Mouse (Mus musculus) kidney, embryonic 16.5 days (tissue): ENCODE results near the gene Cnr1. TPM values are rescaled to one million over a fixed set of nuclear protein-coding genes. Genes with fewer than 3 reads are reported as not detected.

Source experiments
- ATAC-seq: fragments of 200-750 bp; cut with Nextera tagmentation; 2 replicates; pipeline ENCODE4 v1.8.0; 2017; ENCODE audit warnings: moderate TSS enrichment; ENCODE audit not compliant: low FRiP score, low TSS enrichment
- H3K27ac ChIP-seq: fragments of 300-500 bp; sonication (generic); 2 replicates; pipeline ENCODE4 v1.5.1; 2014; ENCODE audit warnings: low read length
- H3K27me3 ChIP-seq: fragments of 300-500 bp; sonication (generic); 2 replicates; pipeline ENCODE4 v1.6.1; 2014; ENCODE audit warnings: low read length, control low read depth, mixed read lengths; ENCODE audit not compliant: insufficient read depth
- H3K36me3 ChIP-seq: fragments of 300-500 bp; sonication (generic); 2 replicates; pipeline ENCODE4 v1.6.1; 2014; ENCODE audit warnings: low read length, control low read depth, mixed read lengths; ENCODE audit not compliant: insufficient read depth
- H3K4me1 ChIP-seq: fragments of 300-500 bp; sonication (generic); 2 replicates; pipeline ENCODE4 v1.6.1; 2014; ENCODE audit warnings: low read length, control low read depth, mixed read lengths; ENCODE audit not compliant: insufficient read depth
- H3K4me2 ChIP-seq: fragments of 300-500 bp; sonication (generic); replicated peaks from 2 replicates; pipeline ENCODE4 v1.6.1; 2014; ENCODE audit warnings: low read depth, low read length
- H3K4me3 ChIP-seq: fragments of 300-500 bp; sonication (generic); 2 replicates; pipeline ENCODE4 v1.5.1; 2014; ENCODE audit warnings: mild to moderate bottlenecking, low read length
- H3K9ac ChIP-seq: fragments of 300-500 bp; sonication (generic); replicated peaks from 2 replicates; pipeline ENCODE4 v1.6.1; 2014; ENCODE audit warnings: low read length
- H3K9me3 ChIP-seq: fragments of 300-500 bp; sonication (generic); 2 replicates; pipeline ENCODE4 v1.6.1; 2016; ENCODE audit warnings: low read length, control low read depth
- WGBS: fragments of 180-500 bp; shearing (Covaris S2); extraction: QIAGEN DNeasy Blood & Tissue Kit; methylation state at CpG from one replicate; pipeline ENCODE4 v1.1.7; 2014; 5-methylcytosine and 5-hydroxymethylcytosine counted together
- polyA plus RNA-seq: library from polyadenylated mRNA; unstranded; fragments of >200 nt; fragmentation: Nextera tagmentation; extraction: Ambion mirVana; gene quantifications from 2 replicates; pipeline ENCODE4 v1.2.1, GENCODE M21; 2015

Cnr1 gene
- polyA plus RNA-seq, 1 experiment from 2014 or later, result 0.45 TPM

DNA sequence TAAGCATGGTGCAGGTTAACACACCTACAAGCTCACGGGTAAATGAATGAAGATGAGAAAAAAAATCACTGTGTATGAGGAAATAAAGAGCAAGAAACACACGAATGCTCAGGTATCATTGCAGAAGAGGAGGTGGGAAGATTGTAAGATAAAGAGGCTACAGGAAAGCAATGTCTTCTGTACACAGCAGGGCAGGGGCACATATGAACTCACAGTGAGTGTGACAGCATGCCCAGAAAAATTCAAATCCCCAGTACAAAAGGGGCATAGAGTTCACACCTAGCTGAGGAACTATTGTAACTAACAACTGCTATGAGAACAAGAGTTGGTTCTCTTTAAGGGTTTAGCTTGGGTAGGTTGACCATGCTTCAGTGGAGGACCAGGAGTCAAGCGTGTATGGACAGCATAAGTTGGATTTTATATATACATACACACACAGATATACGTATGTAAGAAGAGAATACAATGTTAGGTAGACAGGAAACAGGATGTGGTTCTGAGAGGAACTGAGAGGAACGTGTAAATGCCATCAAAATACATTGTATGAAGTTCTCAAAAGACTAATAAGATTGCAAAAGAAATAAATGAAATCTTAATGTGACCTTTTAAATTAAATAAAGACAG lies 64.2 kb downstream of the Cnr1 start:
- H3K4me3 ChIP-seq, result no peak overlapping the region
- H3K27me3 ChIP-seq, result no peaks in the 10 kb centered on the region
- 78% methylated on average over 5 of the region's 5 CpGs for WGBS
- H3K9me3 ChIP-seq, result no peaks in the 10 kb centered on the region
- no peaks in the 10 kb centered on the region for H3K4me1 ChIP-seq
- H3K9ac ChIP-seq, result no peak overlapping the region
- H3K36me3 ChIP-seq, result no peaks in the 10 kb centered on the region
- ATAC-seq, result no peak
- H3K27ac ChIP-seq, result no peak overlapping the region
- no peak overlapping the region for H3K4me2 ChIP-seq

DNA sequence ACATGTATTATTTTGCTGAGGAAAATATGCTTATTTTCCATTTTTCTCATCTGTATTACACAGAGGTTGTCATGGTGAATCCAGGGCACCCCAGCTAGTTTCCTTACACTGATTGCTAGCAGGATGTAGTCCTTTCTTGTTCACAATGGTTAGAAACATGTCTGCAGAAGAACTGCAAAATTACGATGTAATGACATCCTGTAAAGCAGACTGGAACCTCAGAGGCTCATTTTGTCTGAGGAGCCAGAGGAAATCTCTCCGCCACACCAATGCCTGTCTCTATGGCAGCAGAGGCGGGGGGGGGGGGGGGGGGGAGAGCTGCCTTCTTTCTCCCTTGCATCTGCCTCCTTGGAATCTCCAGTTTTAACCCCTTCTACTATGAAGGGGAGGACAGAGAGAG lies 68.3 kb downstream of the Cnr1 start:
- H3K27me3 ChIP-seq, result no peaks in the 10 kb centered on the region
- no peak overlapping the region for H3K27ac ChIP-seq
- 37% methylated on average over 2 of the region's 3 CpGs for WGBS
- H3K9ac ChIP-seq, result no peak overlapping the region
- H3K4me1 ChIP-seq, result no peaks in the 10 kb centered on the region
- no peak overlapping the region for H3K4me3 ChIP-seq
- no peaks in the 10 kb centered on the region for H3K36me3 ChIP-seq
- no peaks in the 10 kb centered on the region for H3K9me3 ChIP-seq
- no peak overlapping the region for H3K4me2 ChIP-seq
- no peak for ATAC-seq

DNA sequence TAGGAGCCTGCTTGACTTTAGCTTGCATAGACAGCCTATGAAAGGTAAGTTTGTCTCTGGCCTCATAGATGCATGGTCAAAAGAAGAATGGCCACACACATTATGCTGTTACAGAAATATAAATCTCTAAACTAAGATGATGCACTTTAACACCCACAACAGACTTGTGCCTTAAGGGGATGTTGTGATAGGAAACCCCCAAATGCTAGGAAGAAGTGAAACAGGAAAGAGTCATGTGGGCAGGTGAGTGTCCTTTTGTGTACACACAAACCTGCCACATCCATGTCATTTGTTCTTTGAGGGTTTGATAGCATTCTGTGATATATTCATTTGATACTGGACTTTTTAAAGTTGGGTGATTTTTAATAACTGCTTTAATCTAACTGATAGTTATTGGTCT lies 72.0 kb downstream of the Cnr1 start:
- no peak for ATAC-seq
- Histone ChIP-seq H3K4me3 (no peak overlapping the region), H3K4me1 (no peaks in the 10 kb centered on the region), H3K9ac (no peak overlapping the region), H3K27ac (no peak overlapping the region), H3K36me3 (no peaks in the 10 kb centered on the region), H3K4me2 (no peak overlapping the region), H3K27me3 (no peaks in the 10 kb centered on the region), H3K9me3 (no peaks in the 10 kb centered on the region)

Other genes with a start within 250 kb of the Cnr1 start
- 1.5 and 2.1 TPM in 2 replicates for gene Spaca1, start 125.6 kb downstream of the Cnr1 start, polyA plus RNA-seq